Mouse (Mus musculus) embryonic fibroblast, embryonic 13.5 days (primary cell): ENCODE data around the gene Oxsr1.

Source experiments
- CTCF ChIP-seq: IDR thresholded peaks from 2 replicates; pipeline ENCODE4 v1.5.1; 2011; ENCODE audit warnings: mild to moderate bottlenecking, control low read depth, low read length, moderate library complexity, borderline replicate concordance; ENCODE audit not compliant: insufficient read depth
- POLR2A ChIP-seq: IDR thresholded peaks from 2 replicates; pipeline ENCODE4 v1.6.1; 2011; ENCODE audit warnings: low read depth, mild to moderate bottlenecking, control low read depth, low read length, moderate library complexity

- TF ChIP-seq CTCF: no peak
- no peak for TF ChIP-seq POLR2A
Observed at GRCm38 (mm10) chr9:119323260-119323645, 1.0 kb upstream of the Oxsr1 start.
